Comparison of ENCODE assay signal across 8 mouse cellular contexts in the genomic region with DNA sequence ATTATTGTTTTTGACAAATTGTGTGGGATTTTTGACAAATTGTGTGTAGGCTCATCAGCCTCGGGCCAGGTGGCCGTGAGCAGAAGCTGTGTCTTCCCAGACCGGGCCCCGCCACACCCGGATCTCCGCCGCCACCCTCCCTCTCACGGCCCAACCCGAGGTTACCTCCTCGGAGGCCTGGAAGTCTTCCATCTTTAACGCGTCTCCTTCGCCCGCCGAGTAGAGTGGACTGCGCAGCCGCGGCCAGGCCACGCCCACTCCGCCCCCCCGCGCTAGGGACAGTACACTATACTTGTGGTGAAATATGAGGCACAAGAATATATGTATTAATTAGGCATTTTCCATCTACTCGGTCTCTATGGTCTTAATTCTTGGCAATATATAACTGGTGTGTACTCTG.
DNase-seq lines count a peak whose midpoint lies in the region; ATAC-seq lines count a peak whose summit lies in the region.
"Not testable (repeated sequence)": the region's sequence is repeated elsewhere in the genome, so short reads cannot be mapped to it uniquely, and the experiment has no call there.

No protein-coding gene starts in this region.

- not testable (repeated sequence) for H3K27ac ChIP-seq in hindbrain, embryonic 13.5 days

- ATAC-seq in hindbrain, embryonic 13.5 days (ENCODE audit: low FRiP score): peak; percentile 67; the same call in 1 of the 2 replicates

- peak overlapping the region; percentile 66 for H3K4me2 ChIP-seq in hindbrain, embryonic 13.5 days

- 31% methylated on average over 23 of the region's 23 CpGs for WGBS in hindbrain, embryonic 13.5 days

- not testable (repeated sequence) for H3K36me3 ChIP-seq in hindbrain, embryonic 13.5 days

- H3K4me3 ChIP-seq in hindbrain, embryonic 13.5 days: peak overlapping the region; percentile 41

- not testable (repeated sequence) for H3K9me3 ChIP-seq in hindbrain, embryonic 13.5 days

- H3K4me1 ChIP-seq in hindbrain, embryonic 13.5 days (replicated peaks): not testable (repeated sequence)

- not testable (repeated sequence) for H3K27me3 ChIP-seq in hindbrain, embryonic 13.5 days

- peak; percentile 70 for DNase-seq in R1 (ENCODE audit: low read depth, low spot score)
- peak; percentile 69 to 82 for DNase-seq in cerebellum, postnatal 4 days (ENCODE audit: low spot score in 2 of 2)
- peak; percentile 70 to 75 for DNase-seq in gastrocnemius, adult 8-10 months (ENCODE audit: low spot score in 2 of 2)
- DNase-seq in layer of hippocampus, postnatal 10 days (ENCODE audit: low spot score in 2 of 2): peak; percentile 79 to 81
- peak; percentile 81 for DNase-seq in lung, postnatal 10 days
- peak; percentile 63 for DNase-seq in ovary, postnatal 14 days (ENCODE audit: low spot score)
- DNase-seq in thymus, postnatal 10 days (ENCODE audit: low spot score in 2 of 2): peak; percentile 73 to 80

- H3K9ac ChIP-seq in hindbrain, embryonic 13.5 days: peak overlapping the region; percentile 43; the same call in 1 of the 2 replicates
